Mouse (Mus musculus) stomach, postnatal 0 days (tissue): ENCODE measurements around the gene Rab27a. TPM values are rescaled to one million over a fixed set of nuclear protein-coding genes. Genes with fewer than 3 reads are reported as not detected.
A peak's percentile ranks its signal among the peaks of the same experiment; 100 is the strongest.

Experiments
- ATAC-seq: fragments of 200-750 bp; cut with Nextera tagmentation; 2 replicates; pipeline ENCODE4 v1.8.0; 2017; ENCODE audit not compliant: low FRiP score, low TSS enrichment
- DNase-seq: peaks from one replicate; pipeline ENCODE4 v3.0.0-alpha.2; 2016; ENCODE audit warnings: low spot score
- H3K27ac ChIP-seq: fragments of 300-500 bp; sonication (generic); replicated peaks from 2 replicates; pipeline ENCODE4 v1.5.1; 2014; ENCODE audit warnings: mild to moderate bottlenecking, control low read depth
- H3K27me3 ChIP-seq: fragments of 300-500 bp; sonication (generic); 2 replicates; pipeline ENCODE4 v1.6.1; 2014; ENCODE audit warnings: low read length; ENCODE audit not compliant: control insufficient read depth, insufficient read depth
- H3K36me3 ChIP-seq: fragments of 300-500 bp; sonication (generic); 2 replicates; pipeline ENCODE4 v1.6.1; 2014; ENCODE audit warnings: low read length, mixed read lengths; ENCODE audit not compliant: control insufficient read depth, insufficient read depth
- H3K4me1 ChIP-seq: fragments of 300-500 bp; sonication (generic); replicated peaks from 2 replicates; pipeline ENCODE4 v1.6.1; 2014; ENCODE audit warnings: antibody characterized with exemption; ENCODE audit not compliant: control insufficient read depth, insufficient read depth
- H3K4me2 ChIP-seq: fragments of 300-500 bp; sonication (generic); replicated peaks from 2 replicates; pipeline ENCODE4 v1.6.1; 2014; ENCODE audit warnings: low read depth, mild to moderate bottlenecking, control low read depth, moderate library complexity
- H3K4me3 ChIP-seq: fragments of 300-500 bp; sonication (generic); 2 replicates; pipeline ENCODE4 v1.5.1; 2014; ENCODE audit warnings: low read depth, low read length, control low read depth
- H3K9ac ChIP-seq: fragments of 300-500 bp; sonication (generic); 2 replicates; pipeline ENCODE4 v1.6.1; 2014; ENCODE audit warnings: mild to moderate bottlenecking, low read length, control low read depth, mixed read lengths
- H3K9me3 ChIP-seq: fragments of 300-500 bp; sonication (generic); 2 replicates; pipeline ENCODE4 v1.6.1; 2016; ENCODE audit warnings: low read length; ENCODE audit not compliant: control insufficient read depth
- CTCF ChIP-seq: IDR thresholded peaks from 2 replicates; pipeline ENCODE4 v1.5.1; 2016; ENCODE audit warnings: antibody characterized with exemption, low read depth, mild to moderate bottlenecking, moderate library complexity
- EP300 ChIP-seq: optimal IDR thresholded peaks from 2 replicates; pipeline ENCODE3; 2016; ENCODE audit warnings: antibody characterized with exemption
- WGBS: fragments of 180-500 bp; shearing (Covaris S2); extraction: QIAGEN DNeasy Blood & Tissue Kit; methylation state at CpG from one replicate; pipeline ENCODE4 v1.1.7; 2014; 5-methylcytosine and 5-hydroxymethylcytosine counted together
- microRNA-seq: library from miRNA; unstranded; fragments of <30 nt; microRNA quantifications from one replicate; pipeline ENCODE4, GENCODE M21; 2016
- polyA plus RNA-seq: library from polyadenylated mRNA; unstranded; fragments of >200 nt; fragmentation: Nextera tagmentation; extraction: Ambion mirVana; gene quantifications from 2 replicates; pipeline ENCODE4 v1.2.1, GENCODE M21; 2015

Gene Rab27a
- polyA plus RNA-seq, 1 experiment from 2014 or later: 22.7 TPM

GRCm38 (mm10) chr9:73129875-73130274 lies 85.2 kb downstream of the Rab27a start:
- no peak for ATAC-seq
- H3K36me3 ChIP-seq: peaks cover 17% of the 10 kb centered on the region

DNA sequence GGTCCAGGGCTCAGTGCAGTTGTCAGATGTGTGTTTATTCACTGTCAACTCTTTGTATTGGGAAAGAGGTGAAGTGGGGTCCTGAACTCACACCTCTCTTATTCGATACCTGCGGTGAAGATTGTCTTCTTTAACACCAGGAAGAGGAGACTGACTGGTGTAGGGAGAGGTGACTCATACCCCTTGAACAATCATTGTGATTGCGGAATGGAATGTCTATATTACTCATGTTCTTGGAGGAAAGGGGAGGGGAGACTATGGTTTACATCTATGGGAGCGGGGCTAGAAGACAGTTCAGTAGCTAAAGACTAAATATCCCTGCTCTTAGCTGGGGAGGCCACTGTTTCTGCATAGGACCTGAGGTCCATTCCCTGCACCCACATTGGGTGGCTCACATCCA lies 85.9 kb downstream of the Rab27a start:
- ATAC-seq (peak; percentile 71), DNase-seq (no peak)
- peaks cover 15% of the 10 kb centered on the region for H3K36me3 ChIP-seq
- no peak overlapping the region for H3K27ac ChIP-seq
- WGBS: 72% methylated on average over 4 of the region's 4 CpGs
- TF ChIP-seq EP300 (no peak), CTCF (no peak)
- H3K4me2 ChIP-seq: no peak overlapping the region
- H3K27me3 ChIP-seq: no peaks in the 10 kb centered on the region
- no peaks in the 10 kb centered on the region for H3K4me1 ChIP-seq
- no peak overlapping the region for H3K9ac ChIP-seq
- no peak overlapping the region for H3K4me3 ChIP-seq
- no peaks in the 10 kb centered on the region for H3K9me3 ChIP-seq

More at GRCm38 (mm10) chr9:73129875-73130274, 85.2 kb downstream of the Rab27a start:
- Histone ChIP-seq H3K9ac (no peak overlapping the region), H3K27ac (no peak overlapping the region), H3K4me3 (no peak overlapping the region), H3K4me2 (no peak overlapping the region), H3K9me3 (no peaks in the 10 kb centered on the region), H3K4me1 (no peaks in the 10 kb centered on the region), H3K27me3 (no peaks in the 10 kb centered on the region)
- TF ChIP-seq EP300 (no peak), CTCF (no peak)
- WGBS: 84% methylated on average over 8 of the region's 8 CpGs
- no peak for DNase-seq

DNA sequence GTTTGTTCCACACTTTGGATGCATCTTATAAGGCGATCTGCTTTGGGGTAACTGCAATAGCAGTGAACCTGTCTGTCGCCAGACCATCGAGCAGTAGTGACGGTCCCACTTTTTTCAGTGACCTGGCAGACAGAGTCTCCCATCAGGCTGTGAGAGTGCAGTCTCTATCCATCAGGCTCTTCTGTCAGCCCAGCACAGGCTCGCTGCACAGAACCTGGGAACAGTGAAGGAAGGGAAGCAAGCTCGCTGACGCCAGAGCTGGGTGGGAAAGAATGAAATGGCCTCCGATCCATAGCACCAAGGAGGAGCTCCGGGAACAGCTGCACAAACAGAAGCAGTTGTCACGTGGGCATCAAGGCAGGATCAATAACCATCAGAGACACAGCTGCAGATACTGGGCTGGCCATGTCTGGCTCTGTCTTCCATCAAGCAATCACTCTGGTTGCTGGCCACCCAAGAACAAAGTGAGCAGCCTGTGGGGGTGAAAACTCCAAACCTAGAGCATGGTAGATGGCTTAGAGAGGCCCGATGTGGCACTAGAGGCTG lies 92.8 kb downstream of the Rab27a start:
- 37% methylated on average over 11 of the region's 11 CpGs for WGBS
- ATAC-seq: no peak
- H3K4me2 ChIP-seq: no peak overlapping the region
- H3K27ac ChIP-seq: no peak overlapping the region
- no peaks in the 10 kb centered on the region for H3K27me3 ChIP-seq
- H3K9me3 ChIP-seq: no peaks in the 10 kb centered on the region
- H3K4me1 ChIP-seq: no peaks in the 10 kb centered on the region
- H3K4me3 ChIP-seq: no peak overlapping the region
- DNase-seq: no peak
- TF ChIP-seq CTCF (no peak), EP300 (no peak)
- H3K9ac ChIP-seq: no peak overlapping the region
- H3K36me3 ChIP-seq: no peaks in the 10 kb centered on the region

Small RNA genes within 50 kb of the gene (microRNA-seq; reads per million reads assigned to microRNA genes)
- gene Gm27353: not detected

Other genes with a start within 250 kb of the Rab27a start
- gene Prtg, start 238.0 kb upstream of the Rab27a start, polyA plus RNA-seq: 0.06 TPM in 2 replicates
- 1.1 and 1.4 TPM in 2 replicates for gene Pygo1, start 119.2 kb upstream of the Rab27a start, polyA plus RNA-seq
- gene Dyx1c1, start 86.1 kb upstream of the Rab27a start, polyA plus RNA-seq: 0.28 and 0.51 TPM in 2 replicates
- not detected in 2 replicates for gene Gm44503, start 86.0 kb upstream of the Rab27a start, polyA plus RNA-seq
- gene Ccpg1os, start 59.5 kb upstream of the Rab27a start, polyA plus RNA-seq: 10.6 and 12.0 TPM in 2 replicates
- gene Ccpg1, start 59.4 kb upstream of the Rab27a start, polyA plus RNA-seq: 22.9 and 26.0 TPM in 2 replicates
- 7.7 and 8.7 TPM in 2 replicates for gene Pigb, start 4.5 kb upstream of the Rab27a start, polyA plus RNA-seq
- gene Khdc3, start 57.0 kb downstream of the Rab27a start, polyA plus RNA-seq: not detected in 2 replicates
- gene Gm20509, start 57.6 kb downstream of the Rab27a start, polyA plus RNA-seq: not detected in 2 replicates
- 55.6 and 56.3 TPM in 2 replicates for gene Rsl24d1, start 68.6 kb downstream of the Rab27a start, polyA plus RNA-seq